Mouse (Mus musculus): ENCODE results near the gene Nlrp9c.
"Not testable (repeated sequence)": the region's sequence is repeated elsewhere in the genome, so short reads cannot be mapped to it uniquely, and the experiment has no call there.

Nlrp9c gene

DNA sequence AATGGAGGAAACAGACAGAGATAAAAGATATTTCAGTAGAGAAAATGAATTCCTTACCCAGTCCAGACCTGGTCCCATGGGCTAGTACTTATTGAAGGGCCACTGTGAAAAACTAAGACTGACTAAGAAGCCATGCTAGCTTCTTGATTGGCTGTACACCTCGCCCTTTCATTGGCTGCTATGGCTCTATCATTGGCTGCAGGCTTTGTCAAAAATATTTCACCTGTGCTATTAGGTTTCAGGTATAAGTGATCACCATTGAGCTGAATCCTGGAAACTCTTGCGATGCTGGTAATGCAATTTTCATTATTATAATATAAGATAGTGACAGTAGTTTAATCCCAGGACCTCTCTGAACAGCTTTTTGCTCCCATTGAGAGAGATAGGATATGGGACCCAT lies at the start of gene Nlrp9c:
Gene Nlrp9c (minus strand): TSS at position 101 of the 400 bp plus-strand sequence.
- DNase-seq = not testable (repeated sequence)

DNA sequence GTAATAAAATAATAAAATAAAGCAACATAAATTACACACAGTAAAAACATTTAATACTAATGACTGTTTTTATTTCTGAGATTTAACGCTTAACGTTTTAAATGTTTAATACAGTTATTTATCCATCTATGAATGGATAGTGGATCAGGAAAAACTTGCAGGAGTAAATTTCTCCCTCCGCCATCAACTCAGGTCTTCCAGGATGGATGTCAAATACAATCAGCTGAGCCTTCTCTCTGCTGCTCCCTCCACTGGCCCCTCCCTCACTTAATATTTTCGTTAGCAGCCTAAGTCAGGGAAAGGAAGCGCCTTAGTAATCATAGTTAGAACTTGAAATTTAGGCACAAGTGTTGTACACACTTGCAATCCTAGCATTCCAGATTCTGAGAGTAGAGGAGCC lies 31.3 kb upstream of the Nlrp9c start, which contains the start of gene Nlrp4a:
Gene Nlrp4a (plus strand): TSS at position 301 of the 400 bp plus-strand sequence.
- DNase-seq = no peak

DNA sequence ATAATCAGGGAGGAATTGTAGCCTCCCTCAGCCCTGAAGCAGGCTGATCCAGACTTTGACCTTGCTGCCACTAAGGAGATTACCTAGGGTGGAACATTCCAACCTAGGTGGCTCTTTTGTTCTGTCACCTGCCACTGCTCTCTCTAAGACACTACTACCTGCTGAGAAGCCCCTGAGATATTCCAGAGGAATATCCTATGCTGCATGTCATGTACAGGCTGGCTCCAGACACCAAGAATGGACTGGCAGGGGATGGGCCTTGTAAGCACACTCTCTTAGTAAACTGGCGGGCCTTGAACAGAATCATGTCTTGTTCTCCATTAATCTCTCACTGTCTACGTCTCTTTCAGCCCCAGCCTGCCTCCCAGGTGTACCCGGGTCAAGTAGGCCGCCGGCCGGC lies 11.7 kb downstream of the Nlrp9c start:
- not testable (repeated sequence) for DNase-seq

DNA sequence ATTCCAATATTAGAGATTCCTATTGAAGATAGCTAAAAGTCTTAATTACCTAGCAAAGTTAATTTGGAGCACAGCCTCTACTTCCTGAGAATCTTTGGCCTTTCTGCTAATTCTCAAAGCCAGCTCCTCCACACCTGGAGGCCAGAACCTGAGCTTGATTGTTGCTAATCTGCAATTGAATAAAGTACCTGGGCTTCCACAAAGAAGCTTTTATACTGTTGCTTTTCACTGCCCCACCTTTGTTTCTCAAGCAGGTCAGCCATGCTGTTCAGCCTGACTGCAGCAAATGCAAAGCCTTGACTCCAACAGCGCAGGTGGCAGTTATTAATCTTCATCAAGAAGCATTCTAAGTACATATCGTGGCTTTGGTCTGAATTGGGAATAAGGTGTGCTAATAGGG lies 12.4 kb downstream of the Nlrp9c start:
- DNase-seq = not testable (repeated sequence)

- not testable (repeated sequence) for DNase-seq
Observed at GRCm38 (mm10) chr7:26386691-26387090, 16.8 kb downstream of the Nlrp9c start.

DNA sequence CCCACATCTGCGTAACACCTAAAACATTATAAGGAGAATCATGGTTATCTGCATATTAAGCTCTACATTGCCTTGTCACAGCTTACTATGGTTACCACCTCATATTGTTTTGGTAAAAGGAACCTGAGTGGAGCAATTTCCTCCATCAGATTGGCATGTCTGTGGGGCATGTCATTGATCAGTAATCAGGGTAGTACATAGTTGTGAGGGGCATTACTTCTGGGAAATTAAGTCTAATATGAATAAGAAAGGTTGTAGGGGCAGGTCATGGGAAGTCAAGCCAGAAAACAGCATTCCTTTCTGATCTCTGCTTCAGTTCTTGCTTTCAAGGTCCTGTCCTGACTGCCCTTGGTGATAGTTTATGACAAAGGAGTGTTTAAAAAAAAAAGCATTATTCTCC lies 22.7 kb downstream of the Nlrp9c start:
- no peak for DNase-seq

DNA sequence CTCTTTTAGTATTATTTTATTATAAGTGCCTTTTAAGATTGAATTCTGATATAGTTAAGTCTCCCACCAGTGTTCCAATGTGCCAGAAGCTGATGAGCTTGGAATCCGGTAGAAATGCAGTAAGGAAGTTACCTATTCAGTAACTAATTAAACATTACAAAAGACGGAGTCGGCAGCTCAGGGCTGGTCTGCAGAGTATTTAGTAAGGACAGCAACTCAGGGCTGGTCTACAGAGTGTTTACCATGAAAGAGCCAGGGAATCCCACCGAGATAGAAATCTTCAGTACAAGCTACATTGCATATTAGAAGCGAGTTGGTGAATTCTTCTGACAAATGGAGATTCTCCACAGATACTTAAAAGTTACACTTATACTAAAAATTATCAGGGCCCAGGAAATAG lies 30.3 kb downstream of the Nlrp9c start:
- DNase-seq = not testable (repeated sequence)

DNA sequence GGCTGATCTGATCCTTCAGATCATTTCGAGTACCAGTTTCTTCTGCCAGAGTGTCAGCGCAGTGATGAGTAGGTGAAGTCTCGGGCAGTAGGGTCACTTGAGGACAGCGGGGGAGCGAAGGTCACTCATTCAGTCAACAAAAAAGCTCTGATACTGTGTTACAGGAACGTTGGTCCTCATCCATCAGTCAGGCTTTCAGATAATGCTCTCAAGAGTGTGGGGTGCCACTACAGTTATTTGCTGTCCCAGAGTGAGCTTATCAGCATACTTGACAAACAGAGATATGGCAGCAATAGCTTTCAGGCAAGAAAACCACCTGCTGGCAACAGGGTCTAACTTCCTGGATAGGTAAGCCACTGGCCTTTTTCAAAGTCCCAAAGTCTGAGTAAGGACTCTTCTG lies 46.8 kb downstream of the Nlrp9c start:
- DNase-seq = not testable (repeated sequence)

DNA sequence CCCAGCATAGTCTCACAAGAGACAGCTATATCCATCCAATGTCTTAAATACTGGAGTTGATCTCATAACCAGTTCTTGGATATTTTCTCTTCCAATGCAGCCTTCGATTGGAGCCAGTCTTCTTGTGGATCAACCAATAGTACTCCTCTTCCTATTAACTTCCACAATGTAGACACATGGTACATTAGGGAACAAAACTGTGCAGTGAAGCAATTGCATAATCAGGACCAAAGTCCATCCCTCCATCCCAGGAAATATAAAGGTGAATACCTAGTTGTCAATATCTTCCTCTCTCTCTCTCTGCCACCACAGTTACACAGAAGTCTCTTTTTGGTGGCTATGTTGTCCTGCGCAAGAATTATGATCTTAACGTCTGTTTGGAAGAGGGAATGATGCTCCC lies 51.2 kb downstream of the Nlrp9c start:
- not testable (repeated sequence) for DNase-seq

DNA sequence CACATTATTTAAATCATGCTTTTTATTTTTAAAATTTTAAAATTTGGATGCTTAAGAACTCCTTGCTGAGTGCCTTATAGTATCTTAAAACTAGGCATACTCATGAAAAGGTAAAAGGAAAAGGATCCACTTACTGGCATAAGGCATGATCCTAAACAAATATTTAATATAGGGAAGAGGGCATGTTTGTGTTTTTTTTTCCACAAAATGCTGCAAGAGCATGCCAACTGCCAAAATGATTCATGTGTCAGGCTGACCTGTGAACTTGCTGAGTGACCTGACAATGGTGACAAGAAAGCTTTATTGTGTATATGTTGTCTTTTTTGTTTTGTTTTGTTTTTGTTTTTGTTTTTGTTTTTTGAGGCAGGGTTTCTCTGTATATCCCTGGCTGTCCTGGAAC lies 53.3 kb downstream of the Nlrp9c start:
- DNase-seq = not testable (repeated sequence)

- not testable (repeated sequence) for DNase-seq
Observed at GRCm38 (mm10) chr7:26320361-26320760, 83.1 kb downstream of the Nlrp9c start.

GRCm38 (mm10) chr7:26315809-26316208 lies 87.7 kb downstream of the Nlrp9c start:
- DNase-seq = not testable (repeated sequence)

GRCm38 (mm10) chr7:26315194-26315593 lies 88.3 kb downstream of the Nlrp9c start:
- DNase-seq = not testable (repeated sequence)

DNA sequence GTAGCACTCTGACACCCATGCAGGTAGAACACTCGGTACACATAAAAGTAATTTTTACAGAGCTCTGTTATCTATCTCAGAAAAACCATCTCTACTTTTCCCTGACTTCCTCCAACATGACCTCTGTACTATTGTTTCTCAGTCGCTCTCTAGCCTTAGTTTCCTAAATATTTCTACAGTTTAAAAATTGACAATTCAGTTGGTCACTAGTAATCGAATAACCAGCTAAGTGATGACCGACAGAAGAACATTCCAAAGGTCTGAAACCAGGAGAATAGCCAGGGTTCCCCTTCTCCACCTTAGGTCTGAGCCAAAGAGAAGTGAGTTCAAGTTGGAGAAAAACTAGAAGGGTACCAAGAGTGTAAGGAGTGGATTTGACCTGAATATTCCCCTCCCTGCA lies 91.7 kb downstream of the Nlrp9c start:
- not testable (repeated sequence) for DNase-seq

GRCm38 (mm10) chr7:26306926-26307325 lies 96.6 kb downstream of the Nlrp9c start, which contains the start of gene Cyp2a4:
Gene Cyp2a4, plus strand, starts transcription at chr7:26307169.
- DNase-seq = not testable (repeated sequence)

DNA sequence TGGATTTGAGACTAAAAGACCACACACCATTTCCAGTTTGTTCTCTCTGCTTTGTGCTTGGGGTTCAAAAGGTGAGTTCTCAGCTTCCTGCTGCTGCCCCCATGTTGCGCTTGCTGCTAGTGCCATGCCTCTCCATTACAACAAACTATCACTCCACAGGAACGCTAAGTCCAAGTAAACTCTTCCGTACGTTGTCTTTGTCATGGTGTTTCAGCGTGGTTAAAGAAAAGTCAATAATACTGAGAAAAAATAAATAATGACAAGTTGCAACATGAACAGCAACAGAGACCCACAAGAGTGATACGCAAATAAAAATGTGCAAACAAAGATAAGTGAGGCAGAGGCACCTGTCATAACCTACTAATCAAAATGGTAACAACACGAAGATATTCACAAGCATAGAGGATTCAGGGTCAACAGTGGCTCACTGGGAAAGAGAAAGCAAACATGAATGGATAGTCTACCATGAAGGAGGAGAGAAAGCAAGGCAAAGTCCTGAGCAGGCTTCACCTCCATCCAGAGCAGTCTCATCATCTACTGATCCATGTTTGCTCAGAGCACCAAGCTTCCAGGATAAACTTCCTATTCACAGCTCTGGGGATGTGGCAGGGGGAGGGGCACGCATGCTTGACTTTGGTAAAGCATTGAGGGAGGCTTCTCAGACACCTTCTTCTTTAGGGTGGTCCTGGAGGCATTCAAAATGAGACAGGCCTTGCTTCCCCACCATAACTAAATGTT lies 99.9 kb downstream of the Nlrp9c start:
- DNase-seq = not testable (repeated sequence)

All from spleen, adult 18-20 months (tissue).